Mouse (Mus musculus): Measurements from ENCODE around the gene Srebf2. TPM values are rescaled to one million over a fixed set of nuclear protein-coding genes. Genes with fewer than 3 reads are reported as not detected.

The Srebf2 gene
- polyA plus RNA-seq, 1 experiment from 2014 or later: 84.6 TPM

DNA sequence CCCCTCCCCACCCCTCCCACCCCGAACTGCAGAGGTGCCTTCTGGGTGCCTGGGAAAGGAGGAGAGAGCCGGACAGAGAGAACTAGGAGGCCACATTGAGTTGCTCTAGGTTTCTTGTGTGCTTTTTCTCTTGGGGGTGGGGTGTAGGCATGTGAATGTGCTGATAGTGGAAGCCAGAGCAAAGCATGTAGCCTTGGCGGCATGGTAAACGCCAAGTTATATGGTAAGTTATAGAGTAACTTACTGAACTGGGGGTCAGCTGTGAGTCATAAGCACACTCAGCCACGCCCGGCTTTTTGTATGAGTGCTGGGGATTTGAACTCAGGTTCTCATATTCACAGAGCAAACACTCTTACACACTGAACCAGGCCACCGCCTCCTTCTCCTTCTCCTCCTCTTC, 17.5 kb downstream of the Srebf2 start:
- in situ Hi-C loops (cut with MboI; ENCODE audit: low pct_unique_long_range_greater_than_20kb): no loop called here
- CTCF ChIA-PET: interaction anchor here (0.8 to 2.5 kb wide), 11 partner anchors 12 to 147 kb away, joined by 3 to 8 read pairs (median 3); partner anchors contain the start of gene Cenpm
- no peaks in the 10 kb centered on the region for H3K27me3 ChIP-seq
- ATAC-seq: no peak
- no peak for DNase-seq (ENCODE audit: low read depth, low spot score)
- no peak for TF ChIP-seq CTCF (IDR thresholded peaks at IDR 0.05)
- POLR2A ChIA-PET: no interaction called here

DNA sequence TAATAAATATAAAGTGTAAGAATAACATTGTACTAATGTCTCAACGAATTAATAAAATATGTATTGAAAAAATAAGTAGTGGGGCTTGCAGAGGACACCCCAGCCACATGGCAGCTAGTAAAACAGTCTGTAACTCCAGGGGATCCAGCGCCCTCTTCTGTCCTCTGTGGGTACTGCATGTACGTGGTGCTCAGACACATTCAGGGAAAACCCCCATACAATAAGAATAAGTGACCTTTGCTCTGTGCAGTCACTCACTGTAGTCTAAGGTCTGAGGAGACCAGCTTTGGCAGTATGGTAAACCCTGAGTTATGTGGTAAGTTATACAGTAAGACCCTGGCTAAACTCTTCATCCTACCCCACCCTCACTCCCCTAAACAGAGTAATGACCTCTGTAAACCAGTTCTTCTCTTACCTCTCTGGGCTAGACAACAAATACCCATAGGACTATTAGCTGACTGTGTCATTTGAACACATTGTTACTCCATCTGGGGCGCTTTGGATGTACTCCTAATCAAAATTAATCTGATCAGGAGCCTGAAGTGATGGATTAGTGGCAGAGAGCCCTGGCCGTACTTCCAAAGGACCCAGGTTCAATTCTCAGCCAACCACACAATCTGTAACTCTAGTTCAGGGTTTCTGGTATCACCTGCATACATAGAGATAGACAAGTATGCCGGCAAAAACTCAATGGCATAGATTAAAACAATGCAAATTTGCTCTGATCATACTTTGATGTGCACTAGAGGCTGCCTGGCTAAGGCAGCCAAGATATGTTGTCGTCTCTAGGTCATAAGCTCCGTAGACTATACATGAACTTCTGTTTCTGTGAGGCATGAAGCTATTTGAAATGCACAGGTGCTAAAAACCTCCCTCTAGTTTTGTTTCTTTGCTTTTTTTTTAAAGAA, 18.6 kb downstream of the Srebf2 start:
- DNase-seq (ENCODE audit: low read depth, low spot score) (no peak), ATAC-seq (no peak)
- ChIA-PET CTCF (interaction anchor here (0.8 to 2.5 kb wide), 17 partner anchors 9 to 148 kb away, joined by 3 to 8 read pairs (median 4); partner anchors contain the start of genes Cenpm and Srebf2), POLR2A (interaction anchor here (0.6 to 1.2 kb wide), 2 partner anchors 15 to 16 kb away, joined by 4 to 9 read pairs; no protein-coding TSS in a partner anchor)
- in situ Hi-C loops (cut with MboI; ENCODE audit: low pct_unique_long_range_greater_than_20kb): no loop called here
- peak; percentile 91 for TF ChIP-seq CTCF (IDR thresholded peaks at IDR 0.05)
- H3K27me3 ChIP-seq: no peaks in the 10 kb centered on the region

- ATAC-seq: no peak
- in situ Hi-C loops (cut with MboI; ENCODE audit: low pct_unique_long_range_greater_than_20kb): no loop called here
- POLR2A ChIA-PET: interaction anchor here (1.2 kb wide), 1 partner anchor 14 kb away, joined by 4 read pairs; no protein-coding TSS in a partner anchor
- DNase-seq (ENCODE audit: low read depth, low spot score): no peak
- TF ChIP-seq CTCF (IDR thresholded peaks at IDR 0.05): no peak
- CTCF ChIA-PET: interaction anchor here (0.9 to 2.5 kb wide), 9 partner anchors 10 to 29 kb away, joined by 3 to 8 read pairs (median 4); no protein-coding TSS in a partner anchor
- H3K27me3 ChIP-seq: no peaks in the 10 kb centered on the region
Measured at GRCm38 (mm10) chr15:82166240-82167100, 19.5 kb downstream of the Srebf2 start.

GRCm38 (mm10) chr15:82167201-82168168, 20.5 kb downstream of the Srebf2 start:
- in situ Hi-C loops (cut with MboI; ENCODE audit: low pct_unique_long_range_greater_than_20kb): no loop called here
- ChIA-PET POLR2A (no interaction called here), CTCF (interaction anchor here (1.3 kb wide), 1 partner anchor 15 kb away, joined by 4 read pairs; no protein-coding TSS in a partner anchor)
- DNase-seq (ENCODE audit: low read depth, low spot score) (no peak), ATAC-seq (no peak)
- TF ChIP-seq CTCF (IDR thresholded peaks at IDR 0.05): no peak
- H3K27me3 ChIP-seq: no peaks in the 10 kb centered on the region

- ChIA-PET POLR2A (interaction anchor here (0.8 kb wide), 1 partner anchor 9 kb away, joined by 6 read pairs; no protein-coding TSS in a partner anchor), CTCF (interaction anchor here (0.7 to 1.7 kb wide), 3 partner anchors 13 to 19 kb away, joined by 3 to 5 read pairs (median 4); no protein-coding TSS in a partner anchor)
- ATAC-seq: no peak
- no peak for TF ChIP-seq CTCF (IDR thresholded peaks at IDR 0.05)
- no peak for DNase-seq (ENCODE audit: low read depth, low spot score)
- no peaks in the 10 kb centered on the region for H3K27me3 ChIP-seq
- in situ Hi-C loops (cut with MboI; ENCODE audit: low pct_unique_long_range_greater_than_20kb): no loop called here
Measured at GRCm38 (mm10) chr15:82169671-82170070, 22.7 kb downstream of the Srebf2 start.

DNA sequence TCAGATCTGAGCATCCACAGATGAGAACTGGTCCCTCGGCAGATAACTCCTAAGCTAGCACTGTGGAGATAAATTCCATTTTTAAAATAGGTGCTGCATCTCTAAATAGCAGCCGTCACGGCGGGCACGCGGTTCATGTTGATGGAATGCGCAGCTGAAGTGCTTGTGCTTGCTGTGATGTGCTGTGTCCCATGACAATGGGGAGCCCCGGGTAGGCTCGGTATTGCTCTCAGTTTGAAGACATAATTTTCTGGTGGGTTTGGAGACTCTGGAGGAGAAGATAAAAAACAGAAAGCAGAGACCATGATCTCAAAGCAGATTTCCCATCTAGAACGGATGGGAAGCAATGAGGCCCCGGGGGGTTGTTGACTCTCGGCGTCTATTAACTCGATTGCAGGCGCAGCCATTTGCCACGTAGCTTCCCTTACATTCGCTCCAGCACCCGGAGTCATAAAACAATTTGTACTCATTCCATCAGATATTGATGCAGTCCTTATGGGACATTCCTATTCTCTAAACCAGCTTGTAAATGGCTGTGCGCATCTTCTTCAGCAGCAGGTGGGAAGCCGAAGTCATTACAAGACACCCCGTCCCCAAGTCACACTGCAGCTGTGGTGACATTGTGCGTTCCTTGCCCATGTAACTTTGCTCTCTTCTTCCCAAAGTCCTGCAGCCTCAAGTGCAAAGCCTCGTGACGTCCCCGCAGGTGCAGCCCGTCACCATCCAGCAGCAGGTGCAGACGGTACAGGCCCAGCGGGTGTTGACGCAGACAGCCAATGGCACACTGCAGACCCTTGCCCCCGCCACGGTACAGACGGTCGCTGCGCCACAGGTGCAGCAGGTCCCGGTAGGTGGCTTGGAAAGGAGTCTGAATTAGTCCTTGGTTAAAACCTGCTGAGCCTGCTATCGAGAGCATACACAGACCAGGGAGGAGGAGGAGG, 23.7 kb downstream of the Srebf2 start:
- H3K27me3 ChIP-seq: no peaks in the 10 kb centered on the region
- no peak for TF ChIP-seq CTCF (IDR thresholded peaks at IDR 0.05)
- CTCF ChIA-PET: interaction anchor here (1.7 kb wide), 1 partner anchor 14 kb away, joined by 4 read pairs; no protein-coding TSS in a partner anchor
- in situ Hi-C loops (cut with MboI; ENCODE audit: low pct_unique_long_range_greater_than_20kb): no loop called here
- POLR2A ChIA-PET: no interaction called here
- DNase-seq (ENCODE audit: low read depth, low spot score) (no peak), ATAC-seq (no peak)

DNA sequence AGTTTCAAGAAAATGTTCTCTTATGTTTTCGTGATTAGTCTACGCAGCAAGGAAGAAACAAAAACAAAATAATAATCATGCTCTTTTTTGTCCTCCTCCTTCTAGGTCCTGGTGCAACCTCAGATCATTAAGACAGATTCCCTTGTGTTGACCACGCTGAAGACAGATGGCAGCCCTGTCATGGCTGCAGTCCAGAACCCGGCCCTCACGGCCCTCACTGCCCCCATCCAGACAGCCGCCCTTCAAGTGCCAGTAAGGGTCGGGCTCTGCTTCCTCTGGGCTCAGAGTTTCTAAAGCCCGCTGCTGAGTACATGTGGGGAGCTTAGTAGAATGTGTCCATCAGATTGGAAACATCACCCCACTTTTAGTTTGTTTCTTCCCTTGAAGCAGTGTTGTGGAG, 25.7 kb downstream of the Srebf2 start:
- POLR2A ChIA-PET: no interaction called here
- ATAC-seq (no peak), DNase-seq (ENCODE audit: low read depth, low spot score) (no peak)
- CTCF ChIA-PET: no interaction called here
- in situ Hi-C loops (cut with MboI; ENCODE audit: low pct_unique_long_range_greater_than_20kb): no loop called here
- H3K27me3 ChIP-seq: no peaks in the 10 kb centered on the region
- no peak for TF ChIP-seq CTCF (IDR thresholded peaks at IDR 0.05)

GRCm38 (mm10) chr15:82175091-82175490, 28.1 kb downstream of the Srebf2 start:
- H3K27me3 ChIP-seq: no peaks in the 10 kb centered on the region
- DNase-seq (ENCODE audit: low read depth, low spot score): no peak
- no peak for ATAC-seq
- ChIA-PET CTCF (interaction anchor here (1.2 kb wide), 1 partner anchor 85 kb away, joined by 3 read pairs; no protein-coding TSS in a partner anchor), POLR2A (no interaction called here)
- in situ Hi-C loops (cut with MboI; ENCODE audit: low pct_unique_long_range_greater_than_20kb): no loop called here
- no peak for TF ChIP-seq CTCF (IDR thresholded peaks at IDR 0.05)
